Mouse (Mus musculus) midbrain, embryonic 16.5 days (tissue): ENCODE measurements at regions not wholly inside any gene's neighbourhood (a gene's known extent, or its start where the extent isn't known, plus 50 kb on each side); places are given as distances from the start of the nearest gene placed in this dataset.
A peak's percentile ranks its signal among the peaks of the same experiment; 100 is the strongest.

Experiments used
- ATAC-seq: fragments of 200-750 bp; cut with Nextera tagmentation; 2 replicates; pipeline ENCODE4 v1.8.0; 2017; ENCODE audit warnings: moderate TSS enrichment
- H3K27ac ChIP-seq: fragments of 300-500 bp; sonication (generic); 2 replicates; pipeline ENCODE4 v1.5.1; 2014; ENCODE audit warnings: mild to moderate bottlenecking, low read length, mixed read lengths
- H3K27me3 ChIP-seq: fragments of 300-500 bp; sonication (generic); 2 replicates; pipeline ENCODE4 v1.6.1; 2014; ENCODE audit warnings: low read depth, low read length, mixed read lengths; ENCODE audit not compliant: control insufficient read depth, insufficient read depth
- H3K36me3 ChIP-seq: fragments of 300-500 bp; sonication (generic); 2 replicates; pipeline ENCODE4 v1.6.1; 2014; ENCODE audit warnings: mild to moderate bottlenecking, low read length, moderate library complexity, mixed read lengths; ENCODE audit not compliant: control insufficient read depth, insufficient read depth
- H3K4me1 ChIP-seq: fragments of 300-500 bp; sonication (generic); 2 replicates; pipeline ENCODE4 v1.6.1; 2014; ENCODE audit warnings: mild to moderate bottlenecking, low read length, mixed read lengths; ENCODE audit not compliant: control insufficient read depth, insufficient read depth
- H3K4me2 ChIP-seq: fragments of 300-500 bp; sonication (generic); 2 replicates; pipeline ENCODE4 v1.6.1; 2014; ENCODE audit warnings: mild to moderate bottlenecking, low read length, mixed read lengths
- H3K4me3 ChIP-seq: fragments of 300-500 bp; sonication (generic); 2 replicates; pipeline ENCODE4 v1.5.1; 2014; ENCODE audit warnings: low read depth, mild to moderate bottlenecking, low read length, moderate library complexity, mixed read lengths
- H3K9ac ChIP-seq: fragments of 300-500 bp; sonication (generic); 2 replicates; pipeline ENCODE4 v1.6.1; 2014; ENCODE audit warnings: low read depth, low read length, mixed read lengths
- H3K9me3 ChIP-seq: fragments of 300-500 bp; sonication (generic); replicated peaks from 2 replicates; pipeline ENCODE4 v1.6.1; 2014; ENCODE audit warnings: mild to moderate bottlenecking, low read length, mixed read lengths; ENCODE audit not compliant: control insufficient read depth, poor library complexity, severe bottlenecking
- WGBS: fragments of 180-500 bp; shearing (Covaris S2); extraction: QIAGEN DNeasy Blood & Tissue Kit; methylation state at CpG from one replicate; pipeline ENCODE4 v1.1.7; 2014; 5-methylcytosine and 5-hydroxymethylcytosine counted together

- ATAC-seq: no peak
- H3K9ac ChIP-seq: no peak overlapping the region
- 6% methylated on average over 1 of the region's 1 CpGs for WGBS
- no peak overlapping the region for H3K27ac ChIP-seq
- H3K4me1 ChIP-seq: no peaks in the 10 kb centered on the region
- no peaks in the 10 kb centered on the region for H3K36me3 ChIP-seq
- H3K9me3 ChIP-seq: no peaks in the 10 kb centered on the region
- H3K4me2 ChIP-seq: no peak overlapping the region
- no peak overlapping the region for H3K4me3 ChIP-seq
- H3K27me3 ChIP-seq: no peaks in the 10 kb centered on the region
Measured at GRCm38 (mm10) chr1:141435452-141435851, 1189.5 kb downstream of the Kcnt2 start.

GRCm38 (mm10) chr1:141440234-141440633 lies 1194.3 kb downstream of the Kcnt2 start:
- H3K4me1 ChIP-seq: no peaks in the 10 kb centered on the region
- no peaks in the 10 kb centered on the region for H3K36me3 ChIP-seq
- H3K27me3 ChIP-seq: no peaks in the 10 kb centered on the region
- ATAC-seq: no peak
- no peak overlapping the region for H3K27ac ChIP-seq
- H3K4me3 ChIP-seq: no peak overlapping the region
- H3K9me3 ChIP-seq: no peaks in the 10 kb centered on the region
- H3K9ac ChIP-seq: no peak overlapping the region
- no peak overlapping the region for H3K4me2 ChIP-seq

DNA sequence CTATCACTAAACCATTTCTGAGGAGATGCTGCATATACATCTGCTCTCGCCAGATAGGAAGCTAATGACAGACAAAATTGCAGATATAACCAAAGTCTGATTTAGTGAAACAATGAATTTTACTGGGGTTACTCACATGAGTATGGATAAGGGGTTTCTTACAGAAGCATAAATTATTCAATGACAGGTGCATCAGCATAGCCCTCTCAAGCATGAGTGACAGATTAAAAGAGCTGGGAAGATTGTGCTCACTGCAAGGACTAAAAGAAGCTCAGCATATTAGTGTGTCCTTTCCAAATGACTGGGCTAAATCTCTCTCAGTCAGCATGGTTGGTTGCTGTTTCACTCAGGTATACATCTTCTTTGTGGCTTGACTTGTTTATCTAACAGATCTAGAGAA lies 1205.0 kb downstream of the Kcnt2 start:
- WGBS: 72% methylated on average over 1 of the region's 1 CpGs

GRCm38 (mm10) chr1:141464576-141464975 lies 1218.6 kb downstream of the Kcnt2 start:
- no peak overlapping the region for H3K9ac ChIP-seq
- H3K36me3 ChIP-seq: no peaks in the 10 kb centered on the region
- no peaks in the 10 kb centered on the region for H3K9me3 ChIP-seq
- no peaks in the 10 kb centered on the region for H3K27me3 ChIP-seq
- H3K4me3 ChIP-seq: no peak overlapping the region
- H3K27ac ChIP-seq: no peak overlapping the region
- H3K4me1 ChIP-seq: no peaks in the 10 kb centered on the region
- H3K4me2 ChIP-seq: no peak overlapping the region
- ATAC-seq: no peak

More for the DNA sequence above, 1205.0 kb downstream of the Kcnt2 start:
- Histone ChIP-seq H3K9me3 (no peaks in the 10 kb centered on the region), H3K4me1 (no peaks in the 10 kb centered on the region), H3K27me3 (no peaks in the 10 kb centered on the region), H3K27ac (no peak overlapping the region), H3K4me2 (no peak overlapping the region), H3K36me3 (no peaks in the 10 kb centered on the region), H3K4me3 (no peak overlapping the region), H3K9ac (no peak overlapping the region)
- ATAC-seq: 0 out of 2 replicates have a peak, but pooled peaks have one; percentile 51
